Mouse (Mus musculus): Measurements from ENCODE around the gene Hdgfl3. TPM values are rescaled to one million over a fixed set of nuclear protein-coding genes. Genes with fewer than 3 reads are reported as not detected.

The Hdgfl3 gene
- total RNA-seq, 2 experiments from 2014 or later = 68.7 to 72.5 TPM

GRCm38 (mm10) chr7:81860996-81861395, 73.3 kb downstream of the Hdgfl3 start:
- intact Hi-C loops (cut with DNase I) = loop anchor here (10.0 kb wide), 1 partner anchor 76 kb away; the partner anchor contains the start of gene 3110040N11Rik

DNA sequence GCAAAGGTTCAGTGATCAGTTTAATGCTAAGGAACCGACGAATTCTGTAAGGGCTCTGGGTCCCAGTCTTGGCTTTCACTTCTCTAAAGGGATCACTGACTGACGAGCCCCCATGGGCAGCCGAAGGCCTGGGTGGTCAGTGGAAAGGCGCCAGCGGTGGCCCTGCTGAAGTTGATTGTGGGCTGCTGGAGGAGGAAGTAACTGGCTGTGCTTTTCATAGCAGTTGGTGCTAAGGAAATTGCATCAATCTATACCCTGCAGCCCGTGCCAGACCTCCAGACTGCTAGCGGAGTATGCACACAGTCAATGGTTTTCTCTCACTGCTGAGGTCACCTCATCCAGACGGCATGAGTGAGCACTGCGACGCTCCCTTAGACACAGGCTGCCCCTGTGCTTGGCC, 74.2 kb downstream of the Hdgfl3 start:
- intact Hi-C loops (cut with DNase I) = loop anchor here (10.0 kb wide), 1 partner anchor 75 kb away; the partner anchor contains the start of gene 3110040N11Rik

More at GRCm38 (mm10) chr7:81860996-81861395, 73.3 kb downstream of the Hdgfl3 start:
- DNase-seq (ENCODE audit: low spot score in 2 of 2) = no peak

GRCm38 (mm10) chr7:81858968-81859721, 75.1 kb downstream of the Hdgfl3 start, which contains the start of gene Tm6sf1:
TSS of gene Tm6sf1 (plus strand) at chr7:81859001.
- DNase-seq (ENCODE audit: low spot score in 2 of 2) = peak in 1 of 2 experiments; percentile 37
- intact Hi-C loops (cut with DNase I) = no loop called here

More for the DNA sequence above, 74.2 kb downstream of the Hdgfl3 start:
- peak in 1 of 2 experiments; percentile 60 for DNase-seq (ENCODE audit: low spot score in 2 of 2)

DNA sequence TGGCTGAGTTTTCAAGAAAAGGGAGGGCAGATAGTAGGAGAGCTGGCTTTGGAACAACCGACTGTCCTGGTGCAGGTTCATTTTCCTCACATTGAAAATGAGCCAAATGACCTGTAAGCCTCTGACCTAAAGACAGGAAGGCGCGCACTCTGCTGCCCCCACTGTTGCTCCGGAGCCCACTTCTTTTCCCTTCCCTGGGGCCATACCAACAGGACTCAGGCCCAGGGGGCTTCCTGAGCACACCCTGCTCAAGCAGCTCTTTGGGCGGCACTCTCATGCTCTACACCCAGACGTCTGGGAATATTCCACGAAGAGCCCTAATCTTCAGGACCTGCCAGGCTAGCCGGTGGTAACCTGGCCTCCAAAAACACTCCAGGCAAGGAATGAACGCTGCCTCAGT, 76.0 kb downstream of the Hdgfl3 start:
- intact Hi-C loops (cut with DNase I) = no loop called here
- DNase-seq (ENCODE audit: low spot score in 2 of 2) = no peak

DNA sequence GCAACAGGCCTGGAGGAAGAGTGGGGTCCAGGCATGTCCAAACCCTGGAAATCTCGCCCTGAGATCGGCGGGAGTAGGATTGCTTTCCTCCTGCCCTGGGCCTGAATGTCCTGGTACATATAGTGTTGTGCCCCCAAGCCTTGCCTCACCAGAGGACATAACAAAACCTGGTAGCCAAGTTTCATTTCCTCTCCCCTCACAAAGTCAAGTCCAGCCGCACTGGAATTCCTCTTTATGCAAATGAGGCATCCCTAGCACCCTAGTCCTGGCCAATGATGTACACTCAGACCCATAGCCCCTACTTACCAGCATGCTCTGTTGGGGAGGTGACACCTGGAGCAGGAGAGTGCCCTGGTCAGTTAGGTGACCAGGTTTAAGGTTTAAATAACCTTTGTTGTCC, 78.1 kb downstream of the Hdgfl3 start:
- DNase-seq (ENCODE audit: low spot score in 2 of 2) = no peak
- intact Hi-C loops (cut with DNase I) = no loop called here

- intact Hi-C loops (cut with DNase I) = no loop called here
- no peak for DNase-seq (ENCODE audit: low spot score in 2 of 2)
Measured at GRCm38 (mm10) chr7:81855694-81856093, 78.6 kb downstream of the Hdgfl3 start, which contains the start of gene Gm10160. TSS of gene Gm10160 (minus strand) at chr7:81855794.

DNA sequence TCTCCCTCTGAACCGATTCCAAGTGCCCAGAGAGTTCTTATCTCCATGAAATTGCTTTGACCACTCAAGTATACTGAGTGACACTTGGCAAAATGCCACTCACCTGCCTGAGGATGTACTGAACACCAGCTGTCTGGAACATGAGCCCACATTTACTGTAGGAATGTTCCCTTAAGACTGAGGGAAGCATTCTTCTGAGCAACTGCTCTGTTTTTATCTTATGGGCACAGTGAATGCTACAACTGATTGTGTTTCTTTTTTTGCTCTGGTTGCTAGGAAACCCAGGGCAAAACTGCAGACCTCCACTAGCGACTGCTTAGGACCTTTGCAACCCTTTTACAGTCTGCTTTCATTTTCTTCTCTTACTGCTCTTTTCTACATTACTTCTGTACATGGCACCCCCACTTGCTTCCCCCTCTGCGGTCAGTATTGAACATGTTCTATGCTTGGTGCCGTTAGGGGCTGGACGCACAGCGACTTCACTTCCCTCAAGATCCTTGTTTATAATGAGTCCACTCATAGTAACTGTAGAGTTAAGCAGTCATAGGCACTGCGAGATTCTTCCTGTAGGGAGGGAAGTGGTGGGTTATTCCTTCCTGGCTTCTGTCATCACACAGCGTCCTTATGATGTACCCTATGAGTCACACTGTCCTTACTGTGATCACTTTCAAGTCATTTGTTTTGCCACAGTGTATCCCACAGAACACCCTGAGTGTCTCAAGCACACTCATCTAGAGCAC, 79.5 kb downstream of the Hdgfl3 start:
- intact Hi-C loops (cut with DNase I) = no loop called here
- no peak for DNase-seq (ENCODE audit: low spot score in 2 of 2)

- no peak for DNase-seq (ENCODE audit: low spot score in 2 of 2)
- intact Hi-C loops (cut with DNase I) = no loop called here
Measured at GRCm38 (mm10) chr7:81851706-81852105, 82.6 kb downstream of the Hdgfl3 start.

- DNase-seq (ENCODE audit: low spot score in 2 of 2) = no peak
- intact Hi-C loops (cut with DNase I) = no loop called here
Measured at GRCm38 (mm10) chr7:81850171-81850570, 84.1 kb downstream of the Hdgfl3 start.

- intact Hi-C loops (cut with DNase I) = no loop called here
- no peak for DNase-seq (ENCODE audit: low spot score in 2 of 2)
Measured at GRCm38 (mm10) chr7:81849633-81850032, 84.6 kb downstream of the Hdgfl3 start.

DNA sequence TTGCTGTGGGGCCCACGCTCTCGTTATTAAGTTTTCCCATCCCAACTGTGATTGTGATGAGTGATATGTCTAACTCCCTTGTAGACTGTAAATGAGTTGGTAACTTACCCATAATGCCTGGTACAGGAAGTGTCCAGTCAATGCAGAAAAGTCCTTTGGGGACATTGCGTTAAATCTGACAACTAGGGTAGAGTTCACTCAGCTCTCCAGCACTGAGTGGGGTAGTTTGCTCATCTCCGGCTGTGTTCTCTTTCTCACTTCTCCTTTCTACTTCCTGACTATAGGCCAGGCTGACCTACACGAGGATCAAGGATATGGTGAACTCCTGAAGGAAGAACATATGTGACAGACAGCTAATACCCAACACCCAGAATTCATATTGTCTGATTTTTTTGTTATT, 85.1 kb downstream of the Hdgfl3 start:
- intact Hi-C loops (cut with DNase I) = no loop called here

GRCm38 (mm10) chr7:81847777-81848176, 86.5 kb downstream of the Hdgfl3 start:
- DNase-seq (ENCODE audit: low spot score in 2 of 2) = no peak
- intact Hi-C loops (cut with DNase I) = no loop called here

More for the DNA sequence above, 85.1 kb downstream of the Hdgfl3 start:
- no peak for DNase-seq (ENCODE audit: low spot score in 2 of 2)

GRCm38 (mm10) chr7:81847010-81847409, 87.3 kb downstream of the Hdgfl3 start:
- intact Hi-C loops (cut with DNase I) = no loop called here
- DNase-seq (ENCODE audit: low spot score in 2 of 2) = no peak

- intact Hi-C loops (cut with DNase I) = no loop called here
- DNase-seq (ENCODE audit: low spot score in 2 of 2) = no peak
Measured at GRCm38 (mm10) chr7:81846008-81846407, 88.3 kb downstream of the Hdgfl3 start.

GRCm38 (mm10) chr7:81845313-81845712, 89.0 kb downstream of the Hdgfl3 start:
- DNase-seq (ENCODE audit: low spot score in 2 of 2) = no peak
- intact Hi-C loops (cut with DNase I) = no loop called here

- intact Hi-C loops (cut with DNase I) = no loop called here
- DNase-seq (ENCODE audit: low spot score in 2 of 2) = no peak
Measured at GRCm38 (mm10) chr7:81844801-81845200, 89.5 kb downstream of the Hdgfl3 start.

- no peak for DNase-seq (ENCODE audit: low spot score in 2 of 2)
Measured at GRCm38 (mm10) chr7:81843903-81844302, 90.4 kb downstream of the Hdgfl3 start.

DNA sequence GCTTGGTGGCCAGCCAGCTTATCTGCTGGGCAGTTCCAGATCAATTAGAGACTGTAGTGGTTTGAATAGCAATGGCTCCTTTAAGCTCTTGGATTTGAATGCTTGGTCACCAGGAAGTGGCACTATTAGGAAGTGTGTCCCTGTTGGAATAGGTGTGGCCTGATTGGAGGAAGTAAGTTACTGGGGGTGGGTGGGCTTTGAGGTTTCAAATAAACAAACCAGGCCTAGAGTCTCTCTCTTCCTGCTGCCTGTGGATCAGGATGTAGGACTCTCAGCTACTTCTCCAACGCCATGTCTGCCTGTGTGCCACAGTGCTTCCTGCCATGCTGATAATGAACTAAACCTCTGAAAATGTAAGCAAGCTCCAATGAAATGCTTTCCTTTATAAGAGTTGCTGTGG, 91.3 kb downstream of the Hdgfl3 start:
- DNase-seq (ENCODE audit: low spot score in 2 of 2) = no peak
- intact Hi-C loops (cut with DNase I) = no loop called here

More at GRCm38 (mm10) chr7:81843903-81844302, 90.4 kb downstream of the Hdgfl3 start:
- intact Hi-C loops (cut with DNase I) = no loop called here

DNA sequence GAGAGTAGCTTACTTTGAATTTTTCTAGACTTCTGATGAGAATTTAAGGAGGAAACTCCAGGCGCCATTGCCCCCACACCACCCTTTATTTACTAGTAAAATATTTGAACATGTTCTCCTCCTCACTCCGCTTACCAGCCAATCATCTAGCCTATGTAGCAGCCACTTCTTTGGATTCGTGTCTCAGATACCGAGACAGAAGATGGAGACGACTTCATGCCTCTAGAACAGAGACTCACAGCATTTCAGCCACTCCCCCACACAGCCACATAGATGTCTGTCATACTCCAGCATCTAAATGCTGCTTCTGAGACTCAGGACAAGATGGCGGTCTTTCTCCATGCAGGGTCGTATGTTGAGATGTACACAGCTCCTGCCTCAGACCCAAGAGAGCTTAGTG, 92.1 kb downstream of the Hdgfl3 start:
- intact Hi-C loops (cut with DNase I) = no loop called here
- no peak for DNase-seq (ENCODE audit: low spot score in 2 of 2)

DNA sequence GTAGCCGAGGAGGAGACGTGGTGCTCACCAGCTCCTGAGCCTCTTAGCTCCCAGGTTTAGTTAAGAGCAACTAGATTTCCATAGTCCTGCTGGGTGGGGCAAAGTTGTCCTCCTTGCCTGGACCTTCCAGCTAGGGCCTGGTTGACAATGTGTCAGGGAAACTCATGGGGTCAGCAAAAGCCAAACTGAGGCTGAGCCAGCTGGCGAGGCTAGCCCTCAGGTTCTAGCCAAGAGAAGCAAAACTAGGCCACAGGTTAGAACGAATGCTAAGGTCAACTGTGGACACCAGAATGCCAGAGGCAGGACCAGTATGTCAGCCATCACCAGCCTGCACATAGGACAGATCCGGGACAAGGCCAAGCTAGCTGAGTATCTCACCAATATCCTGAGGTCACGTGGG, 92.8 kb downstream of the Hdgfl3 start:
- DNase-seq (ENCODE audit: low spot score in 2 of 2) = no peak
- intact Hi-C loops (cut with DNase I) = no loop called here

Data from left cerebral cortex, postnatal 14 days (tissue).